Mouse (Mus musculus) liver, postnatal 0 days (tissue): Measurements from ENCODE around the gene Map3k4.

ENCODE experiments used
- CTCF ChIP-seq: sonication (generic); IDR thresholded peaks from 2 replicates; pipeline ENCODE4 v1.5.1; 2016; ENCODE audit warnings: antibody characterized with exemption, low read depth
- EP300 ChIP-seq: IDR thresholded peaks from 2 replicates; pipeline ENCODE4 v1.6.1; 2016; ENCODE audit warnings: antibody characterized with exemption, low read depth, mild to moderate bottlenecking

DNA sequence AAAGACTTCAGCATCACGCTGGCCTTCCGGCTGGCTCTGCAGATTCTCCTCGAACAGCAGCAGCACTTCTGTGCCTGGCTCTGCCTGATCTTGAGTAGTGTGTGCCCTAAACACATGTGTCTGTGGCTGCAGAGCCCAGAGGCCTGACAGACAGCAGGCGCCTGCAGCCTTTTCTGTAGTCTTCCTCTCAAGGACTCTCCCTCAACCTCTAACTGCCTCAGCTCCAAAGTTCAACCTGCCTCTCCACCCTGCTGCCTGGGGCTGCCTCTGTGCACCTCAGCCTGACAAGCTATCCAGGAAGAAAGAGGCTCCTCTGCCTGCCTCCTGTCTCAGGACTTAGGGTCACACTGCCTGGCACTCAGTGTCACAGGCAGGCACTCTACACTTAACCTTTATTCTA, 20.6 kb downstream of the Map3k4 start:
- TF ChIP-seq CTCF (no peak), EP300 (no peak)
